Mouse (Mus musculus): Measurements from ENCODE around the gene Socs1.
"Not testable (repeated sequence)": the region's sequence is repeated elsewhere in the genome, so short reads cannot be mapped to it uniquely, and the experiment has no call there.

The Socs1 gene

GRCm38 (mm10) chr16:10785371-10786231 is at the start of gene Socs1:
Gene Socs1, minus strand, starts transcription at chr16:10785536.
- peak; percentile 93 for DNase-seq (ENCODE audit: low read depth, low spot score)

GRCm38 (mm10) chr16:10834542-10834910 is 49.2 kb upstream of the Socs1 start:
- no peak for DNase-seq (ENCODE audit: low read depth, low spot score)

GRCm38 (mm10) chr16:10828461-10828805 is 43.1 kb upstream of the Socs1 start:
- no peak for DNase-seq (ENCODE audit: low read depth, low spot score)

- DNase-seq (ENCODE audit: low read depth, low spot score), result no peak
These were observed 42.6 kb upstream of the Socs1 start for GRCm38 (mm10) chr16:10827766-10828460.

- no peak for DNase-seq (ENCODE audit: low read depth, low spot score)
These were observed 41.9 kb upstream of the Socs1 start for GRCm38 (mm10) chr16:10827269-10827668.

GRCm38 (mm10) chr16:10825840-10826239 is 40.5 kb upstream of the Socs1 start:
- no peak for DNase-seq (ENCODE audit: low read depth, low spot score)

- no peak for DNase-seq (ENCODE audit: low read depth, low spot score)
These were observed 39.2 kb upstream of the Socs1 start for GRCm38 (mm10) chr16:10824536-10824935.

- no peak for DNase-seq (ENCODE audit: low read depth, low spot score)
These were observed 36.1 kb upstream of the Socs1 start for GRCm38 (mm10) chr16:10821387-10821786.

GRCm38 (mm10) chr16:10819966-10820365 is 34.6 kb upstream of the Socs1 start:
- no peak for DNase-seq (ENCODE audit: low read depth, low spot score)

GRCm38 (mm10) chr16:10818579-10819135 is 33.3 kb upstream of the Socs1 start:
- no peak for DNase-seq (ENCODE audit: low read depth, low spot score)

GRCm38 (mm10) chr16:10814864-10815263 is 29.5 kb upstream of the Socs1 start:
- DNase-seq (ENCODE audit: low read depth, low spot score), result no peak

GRCm38 (mm10) chr16:10813726-10814125 is 28.4 kb upstream of the Socs1 start:
- DNase-seq (ENCODE audit: low read depth, low spot score), result no peak

GRCm38 (mm10) chr16:10812865-10813371 is 27.6 kb upstream of the Socs1 start, which contains the start of gene Gm11172:
Gene Gm11172, plus strand, starts transcription at chr16:10812915.
- no peak for DNase-seq (ENCODE audit: low read depth, low spot score)

GRCm38 (mm10) chr16:10810376-10810775 is 25.0 kb upstream of the Socs1 start:
- DNase-seq (ENCODE audit: low read depth, low spot score), result peak; percentile 24

- no peak for DNase-seq (ENCODE audit: low read depth, low spot score)
These were observed 20.6 kb upstream of the Socs1 start, which contains the start of gene Prm1 for GRCm38 (mm10) chr16:10805789-10806527. Gene Prm1, minus strand, starts transcription at chr16:10805839.

GRCm38 (mm10) chr16:10802420-10802819 is 17.1 kb upstream of the Socs1 start:
- not testable (repeated sequence) for DNase-seq (ENCODE audit: low read depth, low spot score)

GRCm38 (mm10) chr16:10796034-10796433 is 10.7 kb upstream of the Socs1 start, which contains the start of gene Prm2:
Gene Prm2, minus strand, starts transcription at chr16:10796134.
- no peak for DNase-seq (ENCODE audit: low read depth, low spot score)

- DNase-seq (ENCODE audit: low read depth, low spot score), result no peak
These were observed 5.4 kb upstream of the Socs1 start, which contains the start of gene Prm3 for GRCm38 (mm10) chr16:10790702-10791101. Gene Prm3, minus strand, starts transcription at chr16:10790914.

- DNase-seq (ENCODE audit: low read depth, low spot score), result no peak
These were observed 3.5 kb upstream of the Socs1 start for GRCm38 (mm10) chr16:10788866-10789265.

- no peak for DNase-seq (ENCODE audit: low read depth, low spot score)
These were observed 2.9 kb upstream of the Socs1 start, which contains the start of gene Tnp2 for GRCm38 (mm10) chr16:10788271-10788670. Gene Tnp2, minus strand, starts transcription at chr16:10788660.

GRCm38 (mm10) chr16:10787548-10788058 is 2.3 kb upstream of the Socs1 start:
- no peak for DNase-seq (ENCODE audit: low read depth, low spot score)

Measured in brain, adult 2 months (tissue).